Mouse (Mus musculus) cerebellum, adult 2 months (tissue): ENCODE results near the gene Col24a1.

ENCODE experiments used
- CTCF ChIP-seq: fragments of 200-500 bp; IDR thresholded peaks from 2 replicates; pipeline ENCODE4 v1.5.1; 2011; ENCODE audit warnings: low read depth, mild to moderate bottlenecking, control low read depth, low read length, moderate library complexity, borderline replicate concordance; ENCODE audit not compliant: insufficient read depth
- POLR2A ChIP-seq: fragments of 200-500 bp; IDR thresholded peaks from 2 replicates; pipeline ENCODE4 v1.6.1; 2011; ENCODE audit warnings: low read length, control low read depth, borderline replicate concordance; ENCODE audit not compliant: insufficient read depth

GRCm38 (mm10) chr3:145576482-145576822 lies 284.2 kb downstream of the Col24a1 start:
- TF ChIP-seq CTCF (no peak), POLR2A (no peak)
